Mouse (Mus musculus) neural tube, embryonic 15.5 days (tissue): Measurements from ENCODE around the gene Odf2l. TPM values are rescaled to one million over a fixed set of nuclear protein-coding genes. Genes with fewer than 3 reads are reported as not detected.

Experiments used
- ATAC-seq: fragments of 200-750 bp; cut with Nextera tagmentation; 2 replicates; pipeline ENCODE4 v1.8.0; 2017; ENCODE audit warnings: mild to moderate bottlenecking, moderate TSS enrichment, moderate library complexity; ENCODE audit not compliant: low FRiP score
- H3K27ac ChIP-seq: fragments of 300-500 bp; sonication (generic); replicated peaks from 2 replicates; pipeline ENCODE4 v1.5.1; 2015; ENCODE audit warnings: mild to moderate bottlenecking, inconsistent platforms
- H3K27me3 ChIP-seq: fragments of 300-500 bp; sonication (generic); replicated peaks from 2 replicates; pipeline ENCODE4 v1.6.1; 2015; ENCODE audit warnings: inconsistent platforms
- H3K36me3 ChIP-seq: fragments of 300-500 bp; sonication (generic); 2 replicates; pipeline ENCODE4 v1.6.1; 2015; ENCODE audit warnings: inconsistent platforms
- H3K4me1 ChIP-seq: fragments of 300-500 bp; sonication (generic); 2 replicates; pipeline ENCODE4 v1.6.1; 2015; ENCODE audit warnings: inconsistent platforms
- H3K4me2 ChIP-seq: fragments of 300-500 bp; sonication (generic); 2 replicates; pipeline ENCODE4 v1.6.1; 2015; ENCODE audit warnings: inconsistent platforms, mild to moderate bottlenecking, moderate library complexity
- H3K4me3 ChIP-seq: fragments of 300-500 bp; sonication (generic); replicated peaks from 2 replicates; pipeline ENCODE4 v1.5.1; 2015; ENCODE audit warnings: mild to moderate bottlenecking, inconsistent platforms
- H3K9ac ChIP-seq: fragments of 300-500 bp; sonication (generic); replicated peaks from 2 replicates; pipeline ENCODE4 v1.6.1; 2015; ENCODE audit warnings: mild to moderate bottlenecking, inconsistent platforms
- H3K9me3 ChIP-seq: fragments of 300-500 bp; sonication (generic); replicated peaks from 2 replicates; pipeline ENCODE4 v1.6.1; 2016; ENCODE audit warnings: inconsistent platforms
- WGBS: fragments of 180-500 bp; shearing (Covaris S2); methylation state at CpG from one replicate; pipeline ENCODE4 v1.1.7; 2015; ENCODE audit warnings: mixed read lengths; 5-methylcytosine and 5-hydroxymethylcytosine counted together
- polyA plus RNA-seq: library from polyadenylated mRNA; unstranded; fragments of >200 nt; fragmentation: Nextera tagmentation; extraction: Ambion mirVana; gene quantifications from 2 replicates; pipeline ENCODE4 v1.2.1, GENCODE M21; 2015

The Odf2l gene
- polyA plus RNA-seq, 1 experiment from 2014 or later, result 10.2 TPM

DNA sequence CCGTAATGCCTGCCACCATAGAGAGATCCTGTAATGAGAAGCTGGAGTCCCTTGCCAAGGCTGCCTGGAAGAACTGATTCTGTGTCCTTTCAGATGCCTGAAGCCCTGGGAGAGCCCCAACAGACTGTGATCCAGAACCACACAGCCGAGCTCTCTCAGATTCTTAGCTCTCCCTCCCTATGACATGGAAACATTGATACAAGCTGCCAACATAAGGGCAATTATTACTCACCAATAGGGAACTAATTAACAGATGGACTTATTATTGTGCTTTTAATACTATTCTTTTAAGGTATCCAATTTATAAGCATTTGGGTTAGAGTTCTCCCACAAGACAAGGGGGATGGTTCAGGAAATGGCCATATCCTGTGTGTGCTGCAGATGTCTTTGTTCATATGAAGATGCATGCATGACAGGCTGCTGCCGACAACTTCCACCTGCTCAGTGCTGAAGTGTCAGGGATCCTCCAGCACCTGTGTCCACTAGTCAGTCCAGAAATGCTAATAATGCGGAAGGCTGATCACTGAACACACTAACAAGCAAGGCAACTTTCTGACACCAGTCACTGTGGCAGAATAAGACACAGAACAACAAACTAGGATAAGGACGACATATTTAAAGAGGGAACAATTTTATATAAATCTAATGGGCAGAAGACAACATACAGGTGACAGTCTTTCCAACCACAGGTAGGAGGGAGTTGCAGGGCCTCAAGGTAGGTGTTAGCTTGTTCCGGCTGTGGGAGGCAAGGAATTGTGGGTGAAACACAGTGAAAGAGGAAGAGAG lies 52.4 kb downstream of the Odf2l start:
- no peaks in the 10 kb centered on the region for H3K36me3 ChIP-seq
- H3K27me3 ChIP-seq, result no peaks in the 10 kb centered on the region
- no peak overlapping the region for H3K4me2 ChIP-seq
- no peak overlapping the region for H3K27ac ChIP-seq
- ATAC-seq, result no peak
- 89% methylated on average over 6 of the region's 6 CpGs for WGBS
- no peak overlapping the region for H3K9ac ChIP-seq
- no peaks in the 10 kb centered on the region for H3K9me3 ChIP-seq
- no peaks in the 10 kb centered on the region for H3K4me1 ChIP-seq
- H3K4me3 ChIP-seq, result no peak overlapping the region

DNA sequence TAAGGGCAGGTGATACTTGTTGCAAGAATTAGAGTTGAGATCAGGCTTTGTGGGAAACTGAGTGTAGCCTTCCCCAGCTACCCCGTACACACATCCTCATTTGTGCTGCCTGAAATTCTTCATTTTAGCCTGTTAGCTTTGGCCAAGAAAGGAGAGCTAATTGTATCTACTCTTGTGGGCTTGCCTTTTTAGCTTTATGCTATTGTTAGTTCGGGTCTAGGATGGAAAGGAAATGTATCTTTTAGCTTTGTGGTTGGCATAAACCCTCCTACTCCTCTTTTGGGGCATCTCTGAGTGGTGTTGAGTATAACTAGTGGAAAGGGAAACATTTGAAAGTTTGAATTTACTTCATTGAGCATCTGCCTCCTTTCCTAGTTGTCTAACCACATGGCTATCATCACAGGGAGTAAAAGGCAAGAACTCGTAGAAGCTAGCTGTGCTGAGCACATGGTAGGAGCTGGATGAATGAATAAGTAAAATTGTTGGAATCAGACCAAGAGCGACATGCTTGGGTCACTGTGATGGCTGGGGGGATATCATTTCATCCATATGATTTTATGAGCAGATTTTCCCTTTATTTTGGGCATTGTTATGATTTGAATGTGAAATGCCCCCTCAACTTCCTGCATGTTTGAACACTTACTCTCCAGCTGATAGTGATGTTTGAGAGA lies 53.1 kb downstream of the Odf2l start:
- no peak for ATAC-seq
- no peaks in the 10 kb centered on the region for H3K9me3 ChIP-seq
- no peak overlapping the region for H3K27ac ChIP-seq
- no peaks in the 10 kb centered on the region for H3K36me3 ChIP-seq
- 82% methylated on average over 4 of the region's 4 CpGs for WGBS
- no peaks in the 10 kb centered on the region for H3K27me3 ChIP-seq
- H3K4me3 ChIP-seq, result no peak overlapping the region
- H3K9ac ChIP-seq, result no peak overlapping the region
- H3K4me2 ChIP-seq, result no peak overlapping the region
- no peaks in the 10 kb centered on the region for H3K4me1 ChIP-seq

- no peaks in the 10 kb centered on the region for H3K27me3 ChIP-seq
- H3K4me2 ChIP-seq, result no peak overlapping the region
- no peak for ATAC-seq
- H3K9me3 ChIP-seq, result no peaks in the 10 kb centered on the region
- H3K9ac ChIP-seq, result no peak overlapping the region
- no peak overlapping the region for H3K27ac ChIP-seq
- no peak overlapping the region for H3K4me3 ChIP-seq
- H3K36me3 ChIP-seq, result no peaks in the 10 kb centered on the region
- H3K4me1 ChIP-seq, result no peaks in the 10 kb centered on the region
Observed at GRCm38 (mm10) chr3:145184645-145185044, 66.3 kb downstream of the Odf2l start.

- Histone ChIP-seq H3K4me3 (no peak overlapping the region), H3K36me3 (no peaks in the 10 kb centered on the region), H3K9me3 (no peaks in the 10 kb centered on the region), H3K4me1 (no peaks in the 10 kb centered on the region), H3K4me2 (no peak overlapping the region), H3K9ac (no peak overlapping the region), H3K27ac (no peak overlapping the region), H3K27me3 (no peaks in the 10 kb centered on the region)
- WGBS, result 87% methylated on average over 2 of the region's 2 CpGs
- ATAC-seq, result no peak
Observed at GRCm38 (mm10) chr3:145191972-145192371, 73.6 kb downstream of the Odf2l start.

DNA sequence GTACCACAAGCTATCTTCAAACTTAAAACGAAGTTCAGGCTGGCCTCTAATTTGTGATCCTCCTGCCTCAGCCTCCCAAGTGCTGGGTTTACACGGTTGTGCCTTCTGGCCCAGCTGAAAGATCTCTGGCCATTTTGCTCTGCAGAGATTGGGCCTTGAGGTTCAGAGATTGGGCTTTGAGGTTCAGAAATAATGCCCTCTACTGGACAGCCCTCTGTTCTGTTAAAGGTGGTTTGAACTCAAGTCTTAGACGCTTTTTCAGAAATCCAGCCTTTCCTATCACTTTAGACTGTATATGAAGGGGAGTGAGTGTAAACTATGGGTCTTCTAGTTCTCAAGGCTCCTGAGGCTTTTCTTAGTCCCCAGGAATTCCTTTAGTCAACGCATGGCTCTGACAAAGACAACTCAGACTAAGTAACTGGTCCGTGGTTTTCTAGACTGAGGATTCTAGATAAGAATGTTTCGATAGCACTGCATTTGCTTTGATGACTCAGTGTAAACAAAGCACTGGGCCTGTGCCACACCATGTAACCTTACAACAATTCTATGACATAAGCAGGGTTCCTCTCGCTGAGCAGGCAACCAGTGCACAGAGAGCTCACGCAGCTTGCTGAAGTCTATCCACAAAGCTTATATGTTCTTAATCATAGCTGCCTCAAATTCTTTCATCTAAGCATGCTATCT lies 77.0 kb downstream of the Odf2l start:
- WGBS, result 90% methylated on average over 8 of the region's 8 CpGs
- no peaks in the 10 kb centered on the region for H3K9me3 ChIP-seq
- H3K4me3 ChIP-seq, result no peak overlapping the region
- no peaks in the 10 kb centered on the region for H3K27me3 ChIP-seq
- H3K4me2 ChIP-seq, result no peak overlapping the region
- H3K36me3 ChIP-seq, result no peaks in the 10 kb centered on the region
- H3K4me1 ChIP-seq, result no peaks in the 10 kb centered on the region
- H3K27ac ChIP-seq, result no peak overlapping the region
- H3K9ac ChIP-seq, result no peak overlapping the region
- ATAC-seq, result no peak

DNA sequence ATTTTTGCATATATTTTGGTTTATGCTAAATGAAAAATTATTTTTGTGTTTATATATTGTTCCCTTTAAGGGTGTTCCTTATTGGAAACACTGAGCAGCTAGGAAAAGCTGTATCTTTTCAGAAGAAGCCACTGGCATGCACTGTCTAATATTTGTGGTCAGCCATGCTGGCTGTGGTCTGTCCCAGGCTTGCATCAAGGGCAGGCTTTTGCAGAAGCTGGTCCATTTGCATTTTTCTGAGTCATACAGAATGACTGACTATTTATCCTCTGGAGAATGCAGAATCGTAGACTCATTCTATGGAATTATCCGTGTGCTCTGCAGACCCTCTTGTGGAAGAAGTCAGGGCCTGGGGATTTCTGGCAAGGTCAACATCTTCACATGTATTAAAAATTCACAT lies 79.7 kb downstream of the Odf2l start:
- no peak for ATAC-seq
- Histone ChIP-seq H3K27ac (no peak overlapping the region), H3K4me2 (no peak overlapping the region), H3K4me1 (no peaks in the 10 kb centered on the region), H3K36me3 (no peaks in the 10 kb centered on the region), H3K4me3 (no peak overlapping the region), H3K9me3 (no peaks in the 10 kb centered on the region), H3K27me3 (no peaks in the 10 kb centered on the region), H3K9ac (no peak overlapping the region)
- WGBS, result 87% methylated on average over 2 of the region's 2 CpGs

Other genes with a start within 250 kb of the Odf2l start
- not detected in 2 replicates for gene Clca4b, start 186.1 kb upstream of the Odf2l start, polyA plus RNA-seq
- not detected in 2 replicates for gene Clca4a, start 143.5 kb upstream of the Odf2l start, polyA plus RNA-seq
- 0.47 TPM in 1 of 2 replicates, not detected in the other for gene Clca1, start 85.8 kb upstream of the Odf2l start, polyA plus RNA-seq
- gene Clca2, start 19.1 kb upstream of the Odf2l start, polyA plus RNA-seq, result 0.55 TPM in 1 of 2 replicates, not detected in the other
- 0.77 and 1.5 TPM in 2 replicates for gene Col24a1, start 173.9 kb downstream of the Odf2l start, polyA plus RNA-seq